Mouse (Mus musculus): ENCODE measurements around the gene Prr7.

DNA sequence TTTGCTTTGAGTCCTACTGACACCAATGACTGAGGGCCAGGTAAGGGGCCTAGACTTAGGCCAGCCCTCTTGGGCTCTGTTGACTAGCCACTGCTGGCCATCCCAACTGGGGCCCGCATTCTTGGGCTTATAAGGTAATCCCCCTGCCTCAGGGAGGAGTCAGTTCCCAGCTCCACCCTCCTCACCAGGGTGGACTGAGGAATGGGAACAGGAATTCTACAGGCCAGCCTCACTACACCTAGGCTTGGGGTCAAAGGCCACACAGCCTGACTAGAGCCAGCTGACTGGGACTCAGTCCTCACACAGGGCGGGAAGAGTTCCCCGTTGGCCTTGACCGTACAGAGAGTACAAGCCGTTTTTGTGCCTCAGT lies 47.4 kb downstream of the Prr7 start:
- TF ChIP-seq CTCF (IDR thresholded peaks at IDR 0.05) (no peak), POLR2A (IDR thresholded peaks at IDR 0.05; ENCODE audit: insufficient read depth, low read depth, low read length) (no peak), EP300 (IDR thresholded peaks at IDR 0.05; ENCODE audit: insufficient read depth, low read depth, low read length) (no peak)
